Mouse (Mus musculus) myocyte (in vitro differentiated cells): ENCODE measurements around the gene Eda2r.

Experiments used
- E2F4 ChIP-seq: IDR thresholded peaks from one replicate; pipeline ENCODE4 v1.6.1; 2011; ENCODE audit warnings: mild to moderate bottlenecking, control low read depth, moderate library complexity; ENCODE audit not compliant: insufficient read depth
- MYOD1 ChIP-seq, 3 experiments: IDR thresholded peaks; one replicate each; pipeline ENCODE4 v1.6.1; 2011; ENCODE audit warnings: control low read depth in 2 of 3, low read depth in 2 of 3, mild to moderate bottlenecking in 2 of 3, moderate library complexity in 1 of 3; ENCODE audit not compliant: insufficient read length in 2 of 3, control insufficient read depth in 1 of 3
- MYOG ChIP-seq, 3 experiments: IDR thresholded peaks; one replicate each; pipeline ENCODE4 v1.6.1; 2011; ENCODE audit warnings: control low read depth in 2 of 3, low read depth in 2 of 3, mild to moderate bottlenecking in 2 of 3; ENCODE audit not compliant: insufficient read length in 2 of 3, control insufficient read depth in 1 of 3, insufficient read depth in 1 of 3

DNA sequence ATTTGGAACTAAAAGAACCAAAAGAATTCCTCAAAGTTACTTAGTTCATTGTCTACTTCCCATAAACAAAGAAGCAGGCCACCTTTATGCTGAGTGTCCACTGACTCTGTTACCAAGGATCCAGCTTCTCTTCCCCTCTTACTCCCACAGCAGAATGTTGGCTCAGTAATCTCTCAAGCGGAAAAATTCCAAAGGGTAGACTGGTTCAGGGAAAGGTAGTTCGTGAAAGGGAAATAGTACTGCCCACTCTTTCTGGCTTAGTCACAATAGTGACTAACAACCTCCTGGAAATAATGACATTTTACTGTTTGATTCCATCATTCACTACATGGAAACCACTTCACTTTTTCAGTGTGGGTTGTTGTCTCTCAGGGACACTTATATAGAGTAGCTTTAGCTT is 4.2 kb downstream of the Eda2r start:
- no peak for TF ChIP-seq MYOG (IDR thresholded peaks at IDR 0.05; ENCODE audit: control insufficient read depth in 1 of 3, insufficient read depth in 1 of 3, insufficient read length in 2 of 3, low read depth in 2 of 3)
- no peak for TF ChIP-seq E2F4
- TF ChIP-seq MYOD1 (IDR thresholded peaks at IDR 0.05; ENCODE audit: control insufficient read depth in 1 of 3, insufficient read length in 2 of 3, low read depth in 2 of 3), result no peak
